In the genomic region with DNA sequence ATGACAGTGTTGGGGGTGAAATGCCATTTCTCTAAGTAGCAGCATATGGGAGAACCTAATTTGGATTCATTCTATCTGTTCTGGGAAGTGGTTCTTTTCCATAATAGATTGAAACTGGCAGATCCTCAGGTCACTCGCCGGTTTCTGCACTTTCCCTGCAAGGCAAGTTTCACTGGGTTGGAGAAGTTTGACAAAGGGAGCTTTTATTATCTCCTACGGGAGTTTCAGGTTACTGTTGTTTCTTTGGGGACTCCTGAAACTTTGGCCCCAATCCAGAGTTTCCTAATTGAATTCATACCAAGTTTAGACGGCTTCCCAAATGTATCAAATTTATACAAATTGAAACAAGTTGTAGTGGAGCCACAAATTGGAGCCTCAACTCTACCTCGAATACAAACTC, we compare ENCODE assay signal across 29 mouse cellular contexts. TPM values are rescaled to one million over a fixed set of nuclear protein-coding genes. Genes with fewer than 3 reads are reported as not detected.
A peak's percentile ranks its signal among the peaks of the same experiment; 100 is the strongest.
DNase-seq lines count a peak whose midpoint lies in the region; ATAC-seq lines count a peak whose summit lies in the region.
"Had no signal": no experiment of that assay in that cellular context is flagged by ENCODE, and none has a peak within 500 bp of the region (broad histone marks: within the 10 kb centered on the region; RNA-seq: fewer than 3 reads in every experiment).

No protein-coding gene starts in this region.

- no peaks in the 10 kb centered on the region for H3K36me3 ChIP-seq in embryonic facial prominence, embryonic 14.5 days (ENCODE audit: control insufficient read depth, insufficient read depth, low read length)
- H3K36me3 ChIP-seq: heart, embryonic 13.5 days; liver, embryonic 15.5 days had no signal

- H3K4me3 ChIP-seq in embryonic facial prominence, embryonic 14.5 days (ENCODE audit: low read depth, low read length): no peak overlapping the region
- H3K4me3 ChIP-seq: erythroblast, embryonic 14.5 days; heart, embryonic 13.5 days; liver, embryonic 15.5 days had no signal

- no peak overlapping the region for H3K4me2 ChIP-seq in embryonic facial prominence, embryonic 14.5 days (ENCODE audit: low read depth, low read length)
- H3K4me2 ChIP-seq: heart, embryonic 13.5 days; liver, embryonic 15.5 days; midbrain, embryonic 11.5 days had no signal

- H3K27ac ChIP-seq in embryonic facial prominence, embryonic 14.5 days (replicated peaks; ENCODE audit: low read depth, low read length): peak overlapping the region; percentile 72
- H3K27ac ChIP-seq: heart, embryonic 13.5 days; kidney, postnatal 0 days; liver, embryonic 15.5 days; stomach, postnatal 0 days had no signal

- peak; percentile 54 for DNase-seq in embryo, embryonic 11 days
- DNase-seq in embryo, embryonic 9.5 days (ENCODE audit: extremely low spot score): no peak
- peak; percentile 9 for DNase-seq in retina, postnatal 1 day
- no peak for DNase-seq in retina, embryonic 14.5 days (ENCODE audit: low spot score)
- peak; percentile 86 for DNase-seq in embryonic facial prominence, embryonic 14.5 days (ENCODE audit: low spot score)
- no peak for DNase-seq in gastrocnemius, postnatal 14 days
- no peak for DNase-seq in cerebellum, adult 9-11 months
- DNase-seq: adrenal gland, postnatal 36 days; cerebellum, adult 2 months; cerebellum, postnatal 25 days; gastrocnemius, postnatal 36 days; heart, postnatal 10 days; kidney, adult 8-10 months; kidney, postnatal 4 days; left cerebral cortex, postnatal 4 days; lung, postnatal 36 days; right cerebral cortex, postnatal 4 days; thymus, adult 18-20 months; thymus, postnatal 25 days had no signal

- H3K27me3 ChIP-seq in embryonic facial prominence, embryonic 14.5 days (replicated peaks; ENCODE audit: control insufficient read depth, insufficient read depth, low read length): no peaks in the 10 kb centered on the region
- H3K27me3 ChIP-seq: heart, embryonic 13.5 days; liver, embryonic 15.5 days had no signal

- intact Hi-C loops in gastrocnemius, postnatal 14 days (cut with DNase I; ENCODE audit: low total_unique reads): no loop called here

- no peak overlapping the region for H3K9ac ChIP-seq in embryonic facial prominence, embryonic 14.5 days (ENCODE audit: low read depth, low read length)
- H3K9ac ChIP-seq: heart, embryonic 13.5 days; liver, embryonic 15.5 days had no signal

- no peaks in the 10 kb centered on the region for H3K9me3 ChIP-seq in embryonic facial prominence, embryonic 14.5 days (ENCODE audit: control insufficient read depth, low read length)
- H3K9me3 ChIP-seq: heart, embryonic 13.5 days; liver, embryonic 15.5 days had no signal

- peak; percentile 44; the same call in 1 of the 2 replicates for ATAC-seq in embryonic facial prominence, embryonic 14.5 days (ENCODE audit: low read depth)
- ATAC-seq: hindbrain, embryonic 16.5 days; midbrain, embryonic 16.5 days had no signal

- 8% methylated on average over 5 of the region's 5 CpGs for WGBS in embryonic facial prominence, embryonic 14.5 days

- H3K4me1 ChIP-seq in embryonic facial prominence, embryonic 14.5 days (ENCODE audit: control insufficient read depth, insufficient read depth, low read length): peaks cover 6% of the 10 kb centered on the region
- H3K4me1 ChIP-seq: heart, embryonic 13.5 days; liver, embryonic 15.5 days had no signal

RNA-seq across cellular contexts. Expression of gene Cobl, which starts 49.0 kb away (rescaled TPM):
- 54.6 and 62.0 TPM in 2 replicates for polyA plus RNA-seq in embryonic facial prominence, embryonic 14.5 days (2014; fragmentation: Nextera tagmentation; extraction: Ambion mirVana)
- 10 to 100 TPM; 78.0 to 92.4 TPM for total RNA-seq in gastrocnemius, postnatal 14 days (2021)
- total RNA-seq: megakaryocyte, adult 5-6 weeks; MEL had no signal

Comparison
In these comparisons a context has a peak if more than half of its experiments do, and no peak if none do; other contexts are left out.
1. DNase-seq: peak in embryo, embryonic 11 days (single experiment), retina, postnatal 1 day (single experiment) and embryonic facial prominence, embryonic 14.5 days (single experiment); none in embryo, embryonic 9.5 days (single experiment), retina, embryonic 14.5 days (single experiment), gastrocnemius, postnatal 14 days (single experiment) and cerebellum, adult 9-11 months (single experiment).